Mouse (Mus musculus): ENCODE results near the gene Rpp25. TPM values are rescaled to one million over a fixed set of nuclear protein-coding genes. Genes with fewer than 3 reads are reported as not detected.

Gene Rpp25
- total RNA-seq, 2 experiments from 2014 or later: not detected

- peak; percentile 96 for DNase-seq
Observed at GRCm38 (mm10) chr9:57521056-57521911, 17.5 kb downstream of the Rpp25 start, which contains the start of gene Cox5a. Gene Cox5a, plus strand, starts transcription at chr9:57521274.

- no peak for DNase-seq
Observed at GRCm38 (mm10) chr9:57522114-57522860, 18.5 kb downstream of the Rpp25 start.

DNA sequence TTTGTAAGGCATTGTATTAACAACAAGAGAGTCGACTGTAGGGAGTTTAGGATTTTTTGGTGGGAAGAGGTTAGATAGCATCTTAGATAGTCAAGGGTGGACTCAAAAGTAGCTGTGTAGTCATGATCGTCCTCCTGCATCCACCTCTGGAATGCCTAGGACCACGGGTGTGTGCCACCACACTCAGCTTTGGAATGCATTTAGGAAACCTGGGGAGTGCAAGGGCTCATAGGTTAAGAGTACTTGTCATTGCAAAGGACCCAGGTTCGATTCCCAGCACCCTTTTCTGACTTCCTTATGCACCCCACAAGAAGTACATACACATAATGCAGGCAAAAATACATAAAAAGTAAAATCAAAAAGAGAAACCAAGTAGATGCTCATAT is 19.0 kb downstream of the Rpp25 start:
- no peak for DNase-seq

- DNase-seq: no peak
Observed at GRCm38 (mm10) chr9:57523754-57524153, 19.9 kb downstream of the Rpp25 start.

- DNase-seq: no peak
Observed at GRCm38 (mm10) chr9:57524439-57524838, 20.6 kb downstream of the Rpp25 start.

GRCm38 (mm10) chr9:57525516-57525915 is 21.7 kb downstream of the Rpp25 start:
- DNase-seq: no peak

GRCm38 (mm10) chr9:57526435-57526834 is 22.6 kb downstream of the Rpp25 start:
- DNase-seq: no peak

- no peak for DNase-seq
Observed at GRCm38 (mm10) chr9:57531946-57532345, 28.1 kb downstream of the Rpp25 start.

DNA sequence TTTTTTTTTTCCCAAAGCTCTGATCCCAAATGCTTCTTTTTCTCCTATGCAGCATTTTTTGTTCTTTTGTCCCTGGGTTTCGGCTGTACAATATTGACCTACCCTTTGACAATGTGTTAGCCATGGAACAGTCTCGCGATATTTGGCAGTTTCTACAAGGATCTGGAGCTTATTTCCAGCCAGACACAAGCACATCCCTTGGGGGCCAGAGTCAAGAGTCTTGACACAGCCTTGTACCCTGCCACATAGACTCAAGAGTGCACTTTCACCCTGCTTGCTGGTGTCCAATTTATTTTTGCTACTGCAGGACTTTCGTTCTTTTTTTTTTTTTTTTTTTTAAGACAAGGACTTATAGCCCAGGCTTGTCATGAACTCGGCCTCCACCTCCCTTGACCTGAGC is 32.5 kb downstream of the Rpp25 start:
- DNase-seq: no peak

GRCm38 (mm10) chr9:57537044-57537727 is 33.4 kb downstream of the Rpp25 start, which contains the start of gene Fam219b:
Gene Fam219b, plus strand, starts transcription at chr9:57537528.
- peak; percentile 87 for DNase-seq

- no peak for DNase-seq
Observed at GRCm38 (mm10) chr9:57537728-57538181, 33.9 kb downstream of the Rpp25 start.

GRCm38 (mm10) chr9:57539550-57539949 is 35.7 kb downstream of the Rpp25 start:
- no peak for DNase-seq

DNA sequence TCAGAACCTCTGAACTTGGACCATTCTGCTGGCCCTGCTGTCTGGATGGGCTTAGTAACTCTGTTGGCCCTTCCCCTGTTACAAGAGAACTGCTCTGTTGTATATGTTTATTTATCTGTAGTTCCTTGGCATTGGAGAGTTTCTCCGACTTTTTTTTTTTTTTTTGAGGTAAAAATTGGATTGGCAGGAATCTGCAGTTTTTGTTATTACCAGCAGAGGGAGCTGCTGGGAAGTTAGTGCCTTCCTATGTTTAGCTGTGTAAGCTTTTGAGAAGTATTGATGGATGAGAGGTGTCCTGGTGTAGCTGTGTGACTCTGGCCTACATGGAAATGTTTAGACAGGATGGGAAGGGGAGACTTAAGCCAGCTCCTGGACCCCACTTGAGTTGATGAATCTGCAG is 37.5 kb downstream of the Rpp25 start:
- no peak for DNase-seq

GRCm38 (mm10) chr9:57543951-57544350 is 40.1 kb downstream of the Rpp25 start:
- no peak for DNase-seq

DNA sequence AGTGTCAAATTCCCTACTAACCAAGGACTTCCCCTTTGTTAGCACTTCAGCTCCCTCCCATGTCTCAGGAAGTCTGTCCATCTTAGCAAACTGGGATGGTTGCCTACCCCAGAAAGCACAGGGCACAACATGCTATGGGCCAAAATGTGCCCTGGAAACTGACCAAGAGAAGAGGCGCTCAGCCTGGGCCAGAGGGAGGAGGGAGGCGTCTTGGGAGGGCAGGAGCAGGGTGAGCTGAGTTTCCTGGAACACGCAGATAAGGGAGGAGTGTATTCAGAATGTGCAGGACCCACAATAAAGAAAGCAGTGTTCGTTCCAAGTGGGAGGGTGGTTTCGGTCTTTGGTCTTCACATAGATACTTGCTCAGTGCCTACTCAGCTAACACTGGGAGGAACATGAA is 43.5 kb downstream of the Rpp25 start:
- DNase-seq: peak; percentile 80

GRCm38 (mm10) chr9:57547869-57548268 is 44.0 kb downstream of the Rpp25 start:
- DNase-seq: no peak

- DNase-seq: no peak
Observed at GRCm38 (mm10) chr9:57549186-57549585, 45.4 kb downstream of the Rpp25 start.

- DNase-seq: peak; percentile 62
Observed at GRCm38 (mm10) chr9:57550126-57550862, 46.5 kb downstream of the Rpp25 start.

- DNase-seq: peak; percentile 45
Observed at GRCm38 (mm10) chr9:57552139-57552887, 48.5 kb downstream of the Rpp25 start, which contains the start of gene Mpi. Gene Mpi, minus strand, starts transcription at chr9:57552763.

GRCm38 (mm10) chr9:57553119-57553518 is 49.3 kb downstream of the Rpp25 start:
- no peak for DNase-seq

- no peak for DNase-seq
Observed at GRCm38 (mm10) chr9:57554753-57555152, 50.9 kb downstream of the Rpp25 start.

All from gastrocnemius, postnatal 25 days (tissue).